Mouse (Mus musculus) brain, embryonic 14.5 days (tissue): ENCODE data around the gene Rbm47.

Source experiments
- CTCF ChIP-seq: fragments of 200-500 bp; IDR thresholded peaks from 2 replicates; pipeline ENCODE4 v1.5.1; 2012; ENCODE audit warnings: inconsistent platforms, mild to moderate bottlenecking, moderate library complexity, borderline replicate concordance; ENCODE audit not compliant: insufficient read depth, insufficient read length; ENCODE audit errors: extremely low read depth
- POLR2A ChIP-seq: fragments of 200-500 bp; IDR thresholded peaks from 2 replicates; pipeline ENCODE4 v1.6.1; 2012; ENCODE audit warnings: mild to moderate bottlenecking, inconsistent platforms, borderline replicate concordance; ENCODE audit not compliant: poor library complexity, insufficient read depth, insufficient read length, severe bottlenecking; ENCODE audit errors: extremely low read depth

GRCm38 (mm10) chr5:66114751-66115150 is 58.2 kb downstream of the Rbm47 start:
- TF ChIP-seq CTCF (no peak), POLR2A (no peak)
